Mouse (Mus musculus) stomach, postnatal 0 days (tissue): ENCODE measurements at regions not wholly inside any gene's neighbourhood (a gene's known extent, or its start where the extent isn't known, plus 50 kb on each side); places are given as distances from the start of the nearest gene placed in this dataset.

Source experiments
- ATAC-seq: fragments of 200-750 bp; cut with Nextera tagmentation; 2 replicates; pipeline ENCODE4 v1.8.0; 2017; ENCODE audit not compliant: low FRiP score, low TSS enrichment
- DNase-seq: peaks from one replicate; pipeline ENCODE4 v3.0.0-alpha.2; 2016; ENCODE audit warnings: low spot score
- H3K27ac ChIP-seq: fragments of 300-500 bp; sonication (generic); replicated peaks from 2 replicates; pipeline ENCODE4 v1.5.1; 2014; ENCODE audit warnings: mild to moderate bottlenecking, control low read depth
- H3K27me3 ChIP-seq: fragments of 300-500 bp; sonication (generic); 2 replicates; pipeline ENCODE4 v1.6.1; 2014; ENCODE audit warnings: low read length; ENCODE audit not compliant: control insufficient read depth, insufficient read depth
- H3K36me3 ChIP-seq: fragments of 300-500 bp; sonication (generic); 2 replicates; pipeline ENCODE4 v1.6.1; 2014; ENCODE audit warnings: low read length, mixed read lengths; ENCODE audit not compliant: control insufficient read depth, insufficient read depth
- H3K4me1 ChIP-seq: fragments of 300-500 bp; sonication (generic); replicated peaks from 2 replicates; pipeline ENCODE4 v1.6.1; 2014; ENCODE audit warnings: antibody characterized with exemption; ENCODE audit not compliant: control insufficient read depth, insufficient read depth
- H3K4me2 ChIP-seq: fragments of 300-500 bp; sonication (generic); replicated peaks from 2 replicates; pipeline ENCODE4 v1.6.1; 2014; ENCODE audit warnings: low read depth, mild to moderate bottlenecking, control low read depth, moderate library complexity
- H3K4me3 ChIP-seq: fragments of 300-500 bp; sonication (generic); 2 replicates; pipeline ENCODE4 v1.5.1; 2014; ENCODE audit warnings: low read depth, low read length, control low read depth
- H3K9ac ChIP-seq: fragments of 300-500 bp; sonication (generic); 2 replicates; pipeline ENCODE4 v1.6.1; 2014; ENCODE audit warnings: mild to moderate bottlenecking, low read length, control low read depth, mixed read lengths
- H3K9me3 ChIP-seq: fragments of 300-500 bp; sonication (generic); 2 replicates; pipeline ENCODE4 v1.6.1; 2016; ENCODE audit warnings: low read length; ENCODE audit not compliant: control insufficient read depth
- CTCF ChIP-seq: IDR thresholded peaks from 2 replicates; pipeline ENCODE4 v1.5.1; 2016; ENCODE audit warnings: antibody characterized with exemption, low read depth, mild to moderate bottlenecking, moderate library complexity
- EP300 ChIP-seq: optimal IDR thresholded peaks from 2 replicates; pipeline ENCODE3; 2016; ENCODE audit warnings: antibody characterized with exemption
- WGBS: fragments of 180-500 bp; shearing (Covaris S2); extraction: QIAGEN DNeasy Blood & Tissue Kit; methylation state at CpG from one replicate; pipeline ENCODE4 v1.1.7; 2014; 5-methylcytosine and 5-hydroxymethylcytosine counted together

- no peaks in the 10 kb centered on the region for H3K36me3 ChIP-seq
- DNase-seq = no peak
- H3K9ac ChIP-seq = no peak overlapping the region
- no peak for ATAC-seq
- H3K4me1 ChIP-seq = no peaks in the 10 kb centered on the region
- H3K9me3 ChIP-seq = no peaks in the 10 kb centered on the region
- no peaks in the 10 kb centered on the region for H3K27me3 ChIP-seq
- H3K4me2 ChIP-seq = 0 out of 2 replicates have a peak overlapping the region, but pooled peaks have one; percentile 17
- H3K27ac ChIP-seq = 0 out of 2 replicates have a peak overlapping the region, but pooled peaks have one; percentile 13
- TF ChIP-seq EP300 (no peak), CTCF (no peak)
- 63% methylated on average over 7 of the region's 7 CpGs for WGBS
- no peak overlapping the region for H3K4me3 ChIP-seq
Observed at GRCm38 (mm10) chr2:57900168-57900567, 97.5 kb upstream of the Galnt5 start.

- no peak for ATAC-seq
- H3K4me2 ChIP-seq = 0 out of 2 replicates have a peak overlapping the region, but pooled peaks have one; percentile 17
- no peak overlapping the region for H3K4me3 ChIP-seq
- no peaks in the 10 kb centered on the region for H3K36me3 ChIP-seq
- peak; percentile 15 for DNase-seq
- H3K27me3 ChIP-seq = no peaks in the 10 kb centered on the region
- no peaks in the 10 kb centered on the region for H3K9me3 ChIP-seq
- no peak for TF ChIP-seq EP300
- no peak for TF ChIP-seq CTCF
- no peaks in the 10 kb centered on the region for H3K4me1 ChIP-seq
- WGBS = 38% methylated on average over 9 of the region's 9 CpGs
- H3K9ac ChIP-seq = no peak overlapping the region
- H3K27ac ChIP-seq = 0 out of 2 replicates have a peak overlapping the region, but pooled peaks have one; percentile 13
Observed at GRCm38 (mm10) chr2:57900580-57901247, 97.0 kb upstream of the Galnt5 start.

- no peak overlapping the region for H3K9ac ChIP-seq
- H3K4me1 ChIP-seq = no peaks in the 10 kb centered on the region
- H3K27me3 ChIP-seq = no peaks in the 10 kb centered on the region
- 76% methylated on average over 2 of the region's 2 CpGs for WGBS
- DNase-seq = no peak
- no peak overlapping the region for H3K4me2 ChIP-seq
- ATAC-seq = no peak
- no peak overlapping the region for H3K4me3 ChIP-seq
- H3K9me3 ChIP-seq = no peaks in the 10 kb centered on the region
- H3K27ac ChIP-seq = no peak overlapping the region
- TF ChIP-seq CTCF = no peak
- no peak for TF ChIP-seq EP300
- H3K36me3 ChIP-seq = no peaks in the 10 kb centered on the region
Observed at GRCm38 (mm10) chr2:57905184-57905583, 92.5 kb upstream of the Galnt5 start.

- no peak overlapping the region for H3K27ac ChIP-seq
- no peaks in the 10 kb centered on the region for H3K36me3 ChIP-seq
- no peak overlapping the region for H3K9ac ChIP-seq
- no peak for DNase-seq
- H3K4me1 ChIP-seq = no peaks in the 10 kb centered on the region
- no peak for ATAC-seq
- TF ChIP-seq EP300 (no peak), CTCF (no peak)
- no peak overlapping the region for H3K4me2 ChIP-seq
- no peaks in the 10 kb centered on the region for H3K9me3 ChIP-seq
- 90% methylated on average over 5 of the region's 5 CpGs for whole genome bisulfite sequencing
- no peaks in the 10 kb centered on the region for H3K27me3 ChIP-seq
- no peak overlapping the region for H3K4me3 ChIP-seq
Observed at GRCm38 (mm10) chr2:57906939-57907338, 90.7 kb upstream of the Galnt5 start.

- 76% methylated on average over 4 of the region's 4 CpGs for WGBS
- Histone ChIP-seq H3K4me2 (no peak overlapping the region), H3K9ac (no peak overlapping the region), H3K27ac (no peak overlapping the region), H3K36me3 (no peaks in the 10 kb centered on the region), H3K4me1 (no peaks in the 10 kb centered on the region), H3K27me3 (no peaks in the 10 kb centered on the region), H3K9me3 (no peaks in the 10 kb centered on the region), H3K4me3 (no peak overlapping the region)
- no peak for DNase-seq
- no peak for ATAC-seq
- TF ChIP-seq CTCF (no peak), EP300 (no peak)
Observed at GRCm38 (mm10) chr2:57909706-57910105, 88.0 kb upstream of the Galnt5 start.

GRCm38 (mm10) chr2:57916375-57917023 is 81.2 kb upstream of the Galnt5 start:
- Histone ChIP-seq H3K9me3 (no peaks in the 10 kb centered on the region), H3K27me3 (no peaks in the 10 kb centered on the region), H3K9ac (no peak overlapping the region), H3K4me2 (no peak overlapping the region), H3K4me3 (no peak overlapping the region), H3K27ac (no peak overlapping the region), H3K4me1 (no peaks in the 10 kb centered on the region), H3K36me3 (no peaks in the 10 kb centered on the region)
- ATAC-seq (no peak), DNase-seq (no peak)
- no peak for TF ChIP-seq CTCF
- no peak for TF ChIP-seq EP300
- WGBS = 78% methylated on average over 15 of the region's 15 CpGs
